Mouse (Mus musculus) neural tube, embryonic 14.5 days (tissue): Measurements from ENCODE around the gene Dlk2. TPM values are rescaled to one million over a fixed set of nuclear protein-coding genes. Genes with fewer than 3 reads are reported as not detected.

Experiments
- ATAC-seq: fragments of 200-750 bp; cut with Nextera tagmentation; 2 replicates; pipeline ENCODE4 v1.8.0; 2017; ENCODE audit warnings: low read depth, mild to moderate bottlenecking, moderate TSS enrichment, moderate library complexity
- H3K27ac ChIP-seq: fragments of 300-500 bp; sonication (generic); 2 replicates; pipeline ENCODE4 v1.5.1; 2014; ENCODE audit warnings: low read depth, mild to moderate bottlenecking, control low read depth, low read length, moderate library complexity, mixed read lengths
- H3K27me3 ChIP-seq: fragments of 300-500 bp; sonication (generic); 2 replicates; pipeline ENCODE4 v1.6.1; 2014; ENCODE audit warnings: low read length; ENCODE audit not compliant: control insufficient read depth, insufficient read depth
- H3K36me3 ChIP-seq: fragments of 300-500 bp; sonication (generic); 2 replicates; pipeline ENCODE4 v1.6.1; 2014; ENCODE audit warnings: low read length, mixed read lengths; ENCODE audit not compliant: control insufficient read depth, insufficient read depth
- H3K4me1 ChIP-seq: fragments of 300-500 bp; sonication (generic); 2 replicates; pipeline ENCODE4 v1.6.1; 2014; ENCODE audit warnings: low read length; ENCODE audit not compliant: control insufficient read depth, insufficient read depth
- H3K4me2 ChIP-seq: fragments of 300-500 bp; sonication (generic); 2 replicates; pipeline ENCODE4 v1.6.1; 2014; ENCODE audit warnings: mild to moderate bottlenecking, low read depth, low read length, control low read depth
- H3K4me3 ChIP-seq: fragments of 300-500 bp; sonication (generic); 2 replicates; pipeline ENCODE4 v1.5.1; 2014; ENCODE audit warnings: low read depth, low read length, control low read depth, mixed read lengths
- H3K9ac ChIP-seq: fragments of 300-500 bp; sonication (generic); replicated peaks from 2 replicates; pipeline ENCODE4 v1.6.1; 2014; ENCODE audit warnings: low read depth, mild to moderate bottlenecking, control low read depth, low read length, mixed read lengths
- H3K9me3 ChIP-seq: fragments of 300-500 bp; sonication (generic); 2 replicates; pipeline ENCODE4 v1.6.1; 2016; ENCODE audit warnings: low read length; ENCODE audit not compliant: control insufficient read depth
- WGBS: fragments of 180-500 bp; shearing (Covaris S2); extraction: QIAGEN DNeasy Blood & Tissue Kit; methylation state at CpG from one replicate; pipeline ENCODE4 v1.1.7; 2014; 5-methylcytosine and 5-hydroxymethylcytosine counted together
- polyA plus RNA-seq: library from polyadenylated mRNA; unstranded; fragments of >200 nt; fragmentation: Nextera tagmentation; extraction: Ambion mirVana; gene quantifications from 2 replicates; pipeline ENCODE4 v1.2.1, GENCODE M21; 2014

Gene Dlk2
- polyA plus RNA-seq, 1 experiment from 2014 or later, result 18.8 TPM

- Histone ChIP-seq H3K9me3 (no peaks in the 10 kb centered on the region), H3K4me2 (peak overlapping the region; percentile 56), H3K4me3 (peak overlapping the region; percentile 56), H3K27me3 (no peaks in the 10 kb centered on the region), H3K36me3 (no peaks in the 10 kb centered on the region; the same call in 1 of the 2 replicates), H3K9ac (peak overlapping the region; percentile 68), H3K27ac (peak overlapping the region; percentile 82), H3K4me1 (peaks cover 9% of the 10 kb centered on the region; the same call in 1 of the 2 replicates)
- 3% methylated on average over 27 of the region's 27 CpGs for WGBS
- ATAC-seq, result no peak
Measured at GRCm38 (mm10) chr17:46327413-46327905, 30.2 kb downstream of the Dlk2 start.

GRCm38 (mm10) chr17:46327906-46328534, 30.8 kb downstream of the Dlk2 start, which contains the start of gene Abcc10:
Gene Abcc10, minus strand, starts transcription at chr17:46328352.
- peaks cover 9% of the 10 kb centered on the region; the same call in 1 of the 2 replicates for H3K4me1 ChIP-seq
- H3K4me3 ChIP-seq, result peak within 1 kb of the TSS; percentile 56
- no peaks in the 10 kb centered on the region for H3K9me3 ChIP-seq
- H3K27ac ChIP-seq, result peak within 1 kb of the TSS; percentile 82
- H3K4me2 ChIP-seq, result peak within 1 kb of the TSS; percentile 56
- no peaks in the 10 kb centered on the region for H3K27me3 ChIP-seq
- peak; percentile 99 for ATAC-seq
- peak within 1 kb of the TSS; percentile 68 for H3K9ac ChIP-seq
- under 1% methylated on average over 40 of the region's 40 CpGs for WGBS
- H3K36me3 ChIP-seq, result no peaks in the 10 kb centered on the region; the same call in 1 of the 2 replicates

GRCm38 (mm10) chr17:46328723-46329122, 31.5 kb downstream of the Dlk2 start:
- no peak for ATAC-seq
- no peaks in the 10 kb centered on the region for H3K9me3 ChIP-seq
- H3K4me2 ChIP-seq, result peak overlapping the region; percentile 56
- H3K36me3 ChIP-seq, result no peaks in the 10 kb centered on the region
- H3K27me3 ChIP-seq, result no peaks in the 10 kb centered on the region
- peak overlapping the region; percentile 29; the same call in 1 of the 2 replicates for H3K27ac ChIP-seq
- H3K4me3 ChIP-seq, result peak overlapping the region; percentile 56
- 72% methylated on average over 6 of the region's 6 CpGs for WGBS
- no peak overlapping the region for H3K9ac ChIP-seq
- H3K4me1 ChIP-seq, result peaks cover 9% of the 10 kb centered on the region; the same call in 1 of the 2 replicates

- H3K36me3 ChIP-seq, result no peaks in the 10 kb centered on the region
- H3K4me3 ChIP-seq, result no peak overlapping the region
- no peak overlapping the region for H3K9ac ChIP-seq
- no peaks in the 10 kb centered on the region for H3K4me1 ChIP-seq
- WGBS, result 31% methylated on average over 5 of the region's 5 CpGs
- H3K9me3 ChIP-seq, result no peaks in the 10 kb centered on the region
- H3K27ac ChIP-seq, result no peak overlapping the region
- ATAC-seq, result no peak
- H3K27me3 ChIP-seq, result no peaks in the 10 kb centered on the region
- H3K4me2 ChIP-seq, result no peak overlapping the region
Measured at GRCm38 (mm10) chr17:46336475-46336874, 39.3 kb downstream of the Dlk2 start.

- ATAC-seq, result no peak
Measured at GRCm38 (mm10) chr17:46341208-46341607, 44.0 kb downstream of the Dlk2 start.

GRCm38 (mm10) chr17:46351026-46351700, 53.9 kb downstream of the Dlk2 start:
- no peaks in the 10 kb centered on the region for H3K9me3 ChIP-seq
- ATAC-seq, result no peak
- H3K9ac ChIP-seq, result no peak overlapping the region
- no peak overlapping the region for H3K4me3 ChIP-seq
- H3K27ac ChIP-seq, result no peak overlapping the region
- no peaks in the 10 kb centered on the region for H3K27me3 ChIP-seq
- no peaks in the 10 kb centered on the region for H3K36me3 ChIP-seq
- H3K4me1 ChIP-seq, result no peaks in the 10 kb centered on the region
- WGBS, result 90% methylated on average over 8 of the region's 8 CpGs
- no peak overlapping the region for H3K4me2 ChIP-seq

More at GRCm38 (mm10) chr17:46341208-46341607, 44.0 kb downstream of the Dlk2 start:
- H3K27me3 ChIP-seq, result no peaks in the 10 kb centered on the region
- no peaks in the 10 kb centered on the region for H3K4me1 ChIP-seq
- H3K9me3 ChIP-seq, result no peaks in the 10 kb centered on the region
- WGBS, result 83% methylated on average over 7 of the region's 7 CpGs
- H3K9ac ChIP-seq, result no peak overlapping the region
- no peak overlapping the region for H3K27ac ChIP-seq
- no peaks in the 10 kb centered on the region for H3K36me3 ChIP-seq
- H3K4me2 ChIP-seq, result no peak overlapping the region
- no peak overlapping the region for H3K4me3 ChIP-seq

Other genes starting within 250 kb of the Dlk2 start
- gene Mrps18a, start 186.4 kb upstream of the Dlk2 start, polyA plus RNA-seq, result 143 and 152 TPM in 2 replicates
- gene Rsph9, start 153.2 kb upstream of the Dlk2 start, polyA plus RNA-seq, result 30.9 and 46.7 TPM in 2 replicates
- 21.4 and 24.9 TPM in 2 replicates for gene Mad2l1bp, start 143.9 kb upstream of the Dlk2 start, polyA plus RNA-seq
- 28.1 and 31.3 TPM in 2 replicates for gene Gtpbp2, start 136.4 kb upstream of the Dlk2 start, polyA plus RNA-seq
- gene Polh, start 94.8 kb upstream of the Dlk2 start, polyA plus RNA-seq, result 7.8 and 8.4 TPM in 2 replicates
- gene Xpo5, start 94.6 kb upstream of the Dlk2 start, polyA plus RNA-seq, result 40.5 and 49.4 TPM in 2 replicates
- gene Polr1c, start 49.4 kb upstream of the Dlk2 start, polyA plus RNA-seq, result 80.4 and 83.6 TPM in 2 replicates
- 91.5 and 101 TPM in 2 replicates for gene Yipf3, start 49.3 kb upstream of the Dlk2 start, polyA plus RNA-seq
- 9.1 and 10.1 TPM in 2 replicates for gene Lrrc73, start 43.9 kb upstream of the Dlk2 start, polyA plus RNA-seq
- gene Tjap1, start 14.4 kb upstream of the Dlk2 start, polyA plus RNA-seq, result 21.8 and 24.7 TPM in 2 replicates
- 9.3 and 9.9 TPM in 2 replicates for gene Abcc10, start 30.9 kb downstream of the Dlk2 start, polyA plus RNA-seq
- gene Zfp318, start 86.3 kb downstream of the Dlk2 start, polyA plus RNA-seq, result 30.0 and 32.5 TPM in 2 replicates
- gene Crip3, start 131.5 kb downstream of the Dlk2 start, polyA plus RNA-seq, result 2.2 and 2.4 TPM in 2 replicates
- not detected in 2 replicates for gene Slc22a7, start 141.0 kb downstream of the Dlk2 start, polyA plus RNA-seq
- 6.3 and 7.0 TPM in 2 replicates for gene Ttbk1, start 190.3 kb downstream of the Dlk2 start, polyA plus RNA-seq
- 11.8 and 12.5 TPM in 2 replicates for gene Dnph1, start 199.3 kb downstream of the Dlk2 start, polyA plus RNA-seq
- gene Cul9, start 249.0 kb downstream of the Dlk2 start, polyA plus RNA-seq, result 15.7 and 18.5 TPM in 2 replicates